In genomic region chr2:135018275-135018674, GRCm38 (mm10) we compare ENCODE assay signal across 22 mouse cellular contexts.
DNase-seq lines count a peak whose midpoint lies in the region; ATAC-seq and TF ChIP-seq lines count a peak whose summit lies in the region.
"Had no signal": no experiment of that assay in that cellular context is flagged by ENCODE, and none has a peak within 500 bp of the region (broad histone marks: within the 10 kb centered on the region; RNA-seq: fewer than 3 reads in every experiment).

No protein-coding gene starts in this region.

- 44% methylated on average over 1 of the region's 1 CpGs for WGBS in lung, postnatal 0 days
- 48% methylated on average over 1 of the region's 1 CpGs for WGBS in limb, embryonic 10.5 days
- WGBS in kidney, embryonic 15.5 days, result 46% methylated on average over 1 of the region's 1 CpGs

- no peaks in the 10 kb centered on the region for H3K4me1 ChIP-seq in lung, postnatal 0 days (ENCODE audit: insufficient read depth, low read depth, low read length)
- H3K4me1 ChIP-seq in limb, embryonic 10.5 days, result peaks cover 15% of the 10 kb centered on the region
- peaks cover 6% of the 10 kb centered on the region; the same call in 1 of the 2 replicates for H3K4me1 ChIP-seq in kidney, embryonic 15.5 days
- H3K4me1 ChIP-seq: liver, embryonic 12.5 days had no signal

- no peak overlapping the region for H3K27ac ChIP-seq in lung, postnatal 0 days (ENCODE audit: low read length)
- no peak overlapping the region for H3K27ac ChIP-seq in limb, embryonic 10.5 days
- no peak overlapping the region for H3K27ac ChIP-seq in kidney, embryonic 15.5 days
- H3K27ac ChIP-seq: embryonic facial prominence, embryonic 13.5 days; forebrain, embryonic 15.5 days; heart, adult 2 months; hindbrain, embryonic 14.5 days; liver, embryonic 12.5 days; neural tube, embryonic 13.5 days had no signal

- no peak overlapping the region for H3K9ac ChIP-seq in lung, postnatal 0 days (replicated peaks; ENCODE audit: low read depth)
- no peak overlapping the region for H3K9ac ChIP-seq in kidney, embryonic 15.5 days
- H3K9ac ChIP-seq: embryonic facial prominence, embryonic 13.5 days; forebrain, embryonic 15.5 days; hindbrain, embryonic 14.5 days; liver, embryonic 12.5 days; neural tube, embryonic 13.5 days had no signal

- H3K27me3 ChIP-seq in lung, postnatal 0 days (replicated peaks; ENCODE audit: insufficient read depth, low read length), result no peaks in the 10 kb centered on the region
- no peaks in the 10 kb centered on the region for H3K27me3 ChIP-seq in limb, embryonic 10.5 days (ENCODE audit: low read depth, poor library complexity, severe bottlenecking)
- H3K27me3 ChIP-seq in kidney, embryonic 15.5 days, result no peaks in the 10 kb centered on the region
- H3K27me3 ChIP-seq: embryonic facial prominence, embryonic 13.5 days; forebrain, embryonic 15.5 days; liver, embryonic 12.5 days; neural tube, embryonic 13.5 days had no signal

- ATAC-seq in lung, postnatal 0 days, result no peak
- no peak for ATAC-seq in kidney, embryonic 15.5 days (replicated peaks; ENCODE audit: low FRiP score)
- ATAC-seq: forebrain, embryonic 15.5 days; inflammation-experienced regulatory T-cells, adult 6 months; liver, embryonic 12.5 days; midbrain, embryonic 16.5 days had no signal

- H3K4me2 ChIP-seq in lung, postnatal 0 days (replicated peaks; ENCODE audit: low read depth, low read length), result no peak overlapping the region
- H3K4me2 ChIP-seq in kidney, embryonic 15.5 days, result no peak overlapping the region
- H3K4me2 ChIP-seq: embryonic facial prominence, embryonic 13.5 days; forebrain, embryonic 15.5 days; hindbrain, embryonic 14.5 days; liver, embryonic 12.5 days; neural tube, embryonic 13.5 days had no signal

- no peaks in the 10 kb centered on the region for H3K36me3 ChIP-seq in lung, postnatal 0 days (ENCODE audit: insufficient read depth, low read length)
- no peaks in the 10 kb centered on the region for H3K36me3 ChIP-seq in limb, embryonic 10.5 days
- H3K36me3 ChIP-seq in kidney, embryonic 15.5 days, result no peaks in the 10 kb centered on the region
- H3K36me3 ChIP-seq: embryonic facial prominence, embryonic 13.5 days; forebrain, embryonic 15.5 days; liver, embryonic 12.5 days; neural tube, embryonic 13.5 days had no signal

- no peak for TF ChIP-seq EP300 in lung, postnatal 0 days (IDR thresholded peaks at IDR 0.05)

- peak; percentile 22 for DNase-seq in lung, postnatal 0 days (ENCODE audit: low spot score)
- DNase-seq in lung, postnatal 25 days (ENCODE audit: low spot score), result no peak
- DNase-seq in ZHBTc4 (ENCODE audit: low read depth, low spot score), result peak; percentile 3
- DNase-seq in limb, embryonic 10.5 days (ENCODE audit: low spot score), result peak; percentile 38
- DNase-seq in thymus, postnatal 25 days, result peak; percentile 5
- no peak for DNase-seq in left cerebral cortex, adult 18-20 months (ENCODE audit: low spot score in 2 of 2)
- DNase-seq: cerebellum, adult 11-12 months; gastrocnemius, postnatal 14 days; heart, adult 2 months; kidney, adult 2 months; kidney, postnatal 36 days; lung, adult 18-20 months; lung, postnatal 4 days had no signal

- no peak overlapping the region for H3K4me3 ChIP-seq in lung, postnatal 0 days (ENCODE audit: low read depth, low read length)
- H3K4me3 ChIP-seq in limb, embryonic 10.5 days, result no peak overlapping the region
- no peak overlapping the region for H3K4me3 ChIP-seq in kidney, embryonic 15.5 days (replicated peaks)
- H3K4me3 ChIP-seq: embryonic facial prominence, embryonic 13.5 days; forebrain, embryonic 15.5 days; heart, adult 2 months; liver, embryonic 12.5 days; myocyte; neural tube, embryonic 13.5 days had no signal

- no peaks in the 10 kb centered on the region for H3K9me3 ChIP-seq in lung, postnatal 0 days (ENCODE audit: low read length)
- H3K9me3 ChIP-seq in limb, embryonic 10.5 days (replicated peaks), result no peaks in the 10 kb centered on the region
- no peaks in the 10 kb centered on the region for H3K9me3 ChIP-seq in kidney, embryonic 15.5 days (replicated peaks)
- H3K9me3 ChIP-seq: embryonic facial prominence, embryonic 13.5 days; forebrain, embryonic 15.5 days; liver, embryonic 12.5 days; neural tube, embryonic 13.5 days had no signal

- TF ChIP-seq CTCF in lung, postnatal 0 days (IDR thresholded peaks at IDR 0.05), result no peak

Comparison
In these comparisons a context has a peak if more than half of its experiments do, and no peak if none do; other contexts are left out.
1. DNase-seq: peak in lung, postnatal 0 days (single experiment), ZHBTc4 (single experiment), limb, embryonic 10.5 days (single experiment) and thymus, postnatal 25 days (single experiment); none in lung, postnatal 25 days (single experiment) and left cerebral cortex, adult 18-20 months (0 of 2).